Mouse (Mus musculus): ENCODE data around the gene Sfxn2. TPM values are rescaled to one million over a fixed set of nuclear protein-coding genes. Genes with fewer than 3 reads are reported as not detected.

The Sfxn2 gene
- polyA plus RNA-seq, 1 experiment: 8.1 TPM

DNA sequence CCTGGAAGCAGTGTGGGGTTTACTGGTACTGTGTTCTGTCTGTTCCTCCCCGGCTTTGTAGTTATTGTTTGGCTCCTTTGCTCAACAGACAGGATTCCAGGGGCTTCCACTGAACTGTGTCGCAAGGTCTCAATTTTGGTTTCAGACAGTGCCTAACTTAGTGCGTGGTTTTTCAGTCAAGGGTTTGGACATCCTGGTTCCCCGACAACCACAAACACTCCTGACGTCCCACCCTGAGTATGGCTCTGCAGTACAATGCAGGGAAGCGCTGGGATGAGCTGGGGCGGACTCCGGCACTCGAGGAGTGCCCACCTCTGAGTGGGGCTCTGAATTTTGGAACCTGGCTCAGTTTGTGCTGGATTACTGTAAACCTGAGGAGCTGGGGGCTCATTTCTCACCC is 56.6 kb downstream of the Sfxn2 start:
- DNase-seq (ENCODE audit: low read depth): no peak

DNA sequence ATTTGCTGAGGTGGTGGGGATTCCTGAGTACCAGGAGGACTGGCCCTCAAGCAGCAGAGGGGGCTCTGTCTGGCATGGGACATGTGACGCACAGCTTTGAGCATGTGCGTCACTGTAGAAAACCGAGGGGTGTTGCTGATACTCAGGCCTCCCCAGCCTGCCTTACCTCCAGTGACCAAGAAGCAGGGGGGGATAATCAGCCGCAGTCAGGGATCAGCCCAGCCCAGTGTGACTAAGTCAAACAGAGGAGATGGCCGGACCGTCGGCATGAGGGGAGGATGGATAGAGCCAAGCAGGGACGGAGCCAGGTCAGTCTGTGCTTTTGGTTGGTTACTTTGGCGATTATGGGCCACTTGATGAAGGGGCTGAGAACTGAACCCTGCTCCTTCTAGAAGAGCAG is 58.5 kb downstream of the Sfxn2 start:
- no peak for DNase-seq (ENCODE audit: low read depth)

DNA sequence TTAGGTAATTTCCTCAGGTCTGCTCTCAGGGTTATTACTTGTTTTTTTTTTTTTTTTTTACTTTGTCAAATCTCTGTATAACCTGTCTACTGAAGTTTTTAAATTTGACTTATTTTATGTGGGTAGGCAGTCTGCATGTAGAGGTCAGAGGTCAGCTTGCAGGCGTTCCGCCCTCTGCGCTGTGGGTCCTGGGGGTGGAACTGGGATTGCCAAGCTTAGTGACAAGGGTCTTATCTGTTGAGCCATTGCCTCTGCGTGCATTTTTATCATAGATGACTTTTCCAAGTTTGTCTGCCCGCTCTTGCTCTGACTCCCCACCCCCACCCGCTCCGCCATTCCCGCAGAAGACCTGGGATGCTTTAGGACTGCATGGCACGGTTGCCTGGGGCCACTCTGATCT is 62.6 kb downstream of the Sfxn2 start:
- DNase-seq (ENCODE audit: low read depth): no peak

DNA sequence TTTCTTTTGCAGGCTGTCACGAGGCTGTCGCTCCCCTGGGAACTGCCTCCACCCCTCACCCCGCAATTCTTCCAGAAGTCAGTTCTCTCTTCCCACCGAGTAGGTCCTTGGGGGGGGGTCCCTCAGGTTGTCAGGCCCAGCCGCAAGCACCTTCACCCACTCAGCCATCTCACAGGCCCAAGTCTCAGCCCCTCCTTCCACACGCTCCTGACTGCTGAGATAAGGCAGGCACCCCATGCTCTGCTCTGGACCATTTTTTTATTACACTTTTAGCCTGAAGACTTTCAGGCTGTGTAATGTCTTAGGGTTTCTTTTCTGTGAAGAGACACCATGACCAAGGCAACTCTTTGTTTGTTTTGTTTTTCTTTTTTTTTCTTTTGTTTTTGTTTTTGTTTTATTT is 64.4 kb downstream of the Sfxn2 start:
- DNase-seq (ENCODE audit: low read depth): no peak

DNA sequence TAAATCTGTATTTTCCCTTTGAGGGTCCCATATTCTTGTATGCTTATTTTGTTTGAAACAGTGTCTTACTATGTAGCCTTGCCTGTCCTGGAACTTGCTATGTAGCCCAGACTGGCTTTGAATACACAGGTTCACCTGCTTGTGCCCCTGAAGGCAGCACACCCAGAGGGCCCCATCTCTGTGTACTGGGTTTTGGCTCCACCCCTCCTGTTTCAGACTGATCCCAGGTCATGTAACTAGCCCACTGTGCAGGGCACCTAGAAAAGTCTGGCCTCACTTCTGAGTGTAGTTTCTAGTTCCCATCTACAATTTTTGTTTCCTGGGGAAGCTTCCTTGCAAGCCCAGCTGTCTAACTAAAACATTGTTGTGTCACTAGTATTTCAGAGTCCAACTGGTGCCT is 65.9 kb downstream of the Sfxn2 start:
- no peak for DNase-seq (ENCODE audit: low read depth)

DNA sequence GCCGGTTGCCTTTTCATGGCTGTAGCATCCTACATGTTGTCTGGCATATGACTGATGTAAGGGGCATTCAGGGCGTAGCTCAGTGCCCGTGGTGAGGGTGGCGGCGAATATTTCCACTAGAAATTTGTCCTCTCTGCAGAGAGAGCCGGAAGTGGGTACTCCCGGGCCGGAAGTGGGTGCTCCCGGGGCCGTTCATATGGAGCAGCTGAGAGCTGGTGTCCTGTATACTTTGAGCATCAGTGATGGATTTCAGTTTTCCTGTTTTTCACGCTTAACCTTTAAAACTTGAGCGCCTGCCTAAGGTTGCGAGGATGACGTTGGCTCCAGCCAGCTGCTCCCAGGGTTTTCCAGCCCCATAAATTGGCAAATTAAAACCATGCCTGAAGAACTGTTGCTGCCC is 66.3 kb downstream of the Sfxn2 start:
- no peak for DNase-seq (ENCODE audit: low read depth)

DNA sequence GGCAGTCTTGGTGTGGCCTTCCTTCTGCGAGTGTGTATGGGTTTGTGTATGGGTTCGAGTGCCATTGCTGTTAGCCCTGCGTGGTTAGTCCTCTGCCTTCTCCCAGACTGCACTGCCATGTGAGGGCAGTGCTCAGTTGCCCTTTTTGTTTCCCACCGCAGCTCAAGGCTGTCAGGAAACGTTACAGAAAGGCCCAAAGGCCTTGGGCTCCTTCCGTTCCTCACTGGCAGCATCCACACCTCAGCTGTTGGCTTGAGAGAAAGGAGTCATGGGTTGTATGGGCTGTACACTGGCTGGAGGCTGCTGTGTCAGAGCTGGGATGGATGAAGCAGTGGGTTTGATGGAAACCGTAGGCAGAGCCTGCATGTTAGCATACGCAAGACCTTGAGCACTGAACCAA is 67.6 kb downstream of the Sfxn2 start:
- DNase-seq (ENCODE audit: low read depth): no peak

DNA sequence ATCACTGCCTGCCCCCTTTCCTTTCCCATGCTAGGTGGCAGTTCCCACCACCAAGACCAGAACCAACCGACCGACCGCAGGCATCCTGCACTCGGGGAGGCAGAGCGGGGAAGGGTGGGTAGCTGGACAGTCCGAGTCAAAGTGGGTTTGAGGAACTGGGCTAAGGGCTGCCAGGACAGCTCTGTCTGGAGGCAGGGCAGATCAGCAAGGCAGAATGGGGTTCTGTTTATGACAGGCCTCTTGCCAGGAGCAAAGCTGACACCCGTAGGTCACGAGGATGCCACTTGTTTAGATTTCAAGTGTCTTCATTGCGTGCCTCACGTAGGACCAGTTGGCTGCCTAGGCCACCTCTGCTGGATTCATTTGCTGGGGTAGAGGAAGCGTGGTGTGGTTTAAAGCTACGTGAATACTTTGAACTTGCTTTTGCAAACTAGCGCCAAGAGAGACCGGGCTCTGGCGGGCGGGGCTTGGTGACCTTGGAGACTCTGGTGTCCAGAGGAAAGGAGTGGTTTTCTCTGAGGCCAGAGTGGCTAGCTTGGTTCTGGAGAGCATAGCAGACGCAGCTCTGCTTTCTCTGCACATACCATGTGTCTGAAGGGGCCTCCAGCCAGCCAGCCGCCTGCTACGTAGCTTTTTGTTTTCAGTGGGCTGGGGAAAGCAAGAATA is 68.4 kb downstream of the Sfxn2 start:
- DNase-seq (ENCODE audit: low read depth): no peak

DNA sequence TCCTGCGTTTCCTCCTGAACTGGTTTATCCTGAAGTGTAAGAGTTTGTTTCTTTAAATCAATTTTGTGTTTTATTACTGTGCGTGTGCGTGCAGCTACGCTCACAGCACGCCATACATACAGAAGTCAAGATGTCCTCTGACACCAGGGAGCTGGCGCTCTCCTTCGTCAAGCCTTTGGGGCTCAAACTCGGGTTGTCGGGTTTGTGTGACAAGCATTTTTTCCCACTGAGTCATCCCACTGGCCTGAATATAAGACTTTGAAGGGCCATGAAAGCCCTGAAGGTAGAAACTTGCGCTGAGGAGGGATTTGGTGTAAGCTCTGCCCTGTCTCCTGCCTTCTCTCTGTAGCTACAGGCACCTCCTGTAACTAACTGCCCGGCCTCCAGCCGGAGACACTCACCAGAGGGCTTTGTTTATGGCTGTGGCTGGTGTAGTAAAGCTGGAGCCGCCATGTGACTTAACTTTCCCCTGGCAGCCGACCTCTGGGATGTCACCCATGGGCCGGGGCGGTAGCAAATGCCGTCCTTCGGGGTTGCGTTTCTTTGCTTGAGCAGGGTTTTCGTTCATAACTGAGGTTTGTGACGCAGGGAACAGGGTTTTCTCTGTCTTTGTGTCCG is 69.1 kb downstream of the Sfxn2 start:
- no peak for DNase-seq (ENCODE audit: low read depth)

DNA sequence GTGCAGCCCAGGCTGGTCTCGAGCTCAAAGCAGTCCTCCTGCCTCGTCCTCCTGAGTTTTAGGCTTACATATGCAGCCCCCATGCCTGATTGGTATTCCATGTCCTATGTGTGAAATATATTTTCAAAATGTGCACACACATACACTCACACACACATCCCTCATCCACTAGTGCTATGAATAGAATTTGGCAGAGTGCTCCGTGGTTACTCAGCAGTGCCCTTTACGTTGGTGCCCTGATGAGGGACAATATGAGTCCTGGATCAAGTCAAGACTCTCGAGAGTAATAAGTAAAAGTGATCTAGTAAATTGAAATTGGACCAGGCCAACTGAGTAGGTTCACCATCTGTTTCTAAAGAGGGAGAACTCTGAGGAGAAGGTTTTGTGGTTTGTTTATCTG is 70.1 kb downstream of the Sfxn2 start:
- DNase-seq (ENCODE audit: low read depth): no peak

DNA sequence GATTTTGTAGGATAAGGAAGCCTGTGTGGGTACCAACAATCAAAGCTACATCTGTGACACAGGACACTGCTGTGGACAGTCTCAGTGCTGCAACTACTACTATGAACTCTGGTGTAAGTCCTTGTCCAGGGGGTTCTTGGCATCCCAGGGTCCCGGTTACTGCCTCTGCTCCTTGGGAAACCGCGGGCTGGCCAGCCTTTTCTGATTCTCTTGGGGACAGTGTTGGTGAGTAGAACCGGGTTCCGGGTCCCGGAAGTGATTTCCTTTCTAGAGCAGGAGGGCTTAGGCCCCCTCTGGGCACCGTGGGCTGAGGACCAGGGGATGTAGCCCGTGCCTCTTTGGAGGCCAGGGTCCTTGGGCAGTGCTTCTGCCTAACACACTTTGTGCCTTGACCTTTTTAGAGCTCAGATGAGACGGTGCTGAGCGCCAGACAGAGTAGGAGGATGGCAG is 71.2 kb downstream of the Sfxn2 start:
- no peak for DNase-seq (ENCODE audit: low read depth)

DNA sequence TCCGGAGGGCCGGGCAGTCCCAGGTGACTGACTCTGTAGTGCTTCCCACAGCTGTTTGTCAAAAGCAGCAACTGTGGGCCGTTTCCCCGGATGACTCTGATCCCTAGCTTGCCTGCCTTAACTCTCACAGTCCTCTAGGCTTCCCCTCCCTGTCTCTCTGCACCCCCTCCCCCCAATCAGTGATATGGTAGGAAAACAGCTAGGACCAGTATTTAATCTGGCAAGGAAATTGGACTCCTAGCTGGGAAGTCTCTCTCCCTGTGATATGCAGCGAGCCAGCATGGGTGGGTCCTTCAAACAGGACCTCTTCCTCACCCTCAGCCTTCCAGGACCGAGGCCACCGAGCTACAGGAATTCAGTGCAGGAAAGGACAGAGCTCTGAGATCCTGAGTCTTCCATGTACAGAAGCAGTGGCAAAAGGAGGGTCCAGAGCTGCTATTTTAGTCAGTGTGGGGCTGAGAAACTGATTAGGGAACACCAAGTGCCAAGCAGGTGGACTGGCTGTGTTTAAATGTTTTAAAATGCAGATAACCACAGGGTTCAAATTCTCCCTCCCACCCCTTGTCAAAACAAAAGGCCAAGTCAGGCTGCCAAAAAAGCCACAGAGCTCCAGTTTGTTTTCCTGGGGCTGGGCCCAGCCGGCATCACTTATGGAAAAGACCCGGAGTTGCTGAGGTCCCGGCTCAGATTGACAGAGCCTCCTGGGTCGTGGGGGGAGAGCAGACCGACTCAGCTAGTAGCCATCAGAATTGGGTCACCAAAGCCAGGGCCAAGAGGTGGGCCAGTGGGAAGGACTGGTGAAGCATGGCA is 71.8 kb downstream of the Sfxn2 start:
- DNase-seq (ENCODE audit: low read depth): no peak

DNA sequence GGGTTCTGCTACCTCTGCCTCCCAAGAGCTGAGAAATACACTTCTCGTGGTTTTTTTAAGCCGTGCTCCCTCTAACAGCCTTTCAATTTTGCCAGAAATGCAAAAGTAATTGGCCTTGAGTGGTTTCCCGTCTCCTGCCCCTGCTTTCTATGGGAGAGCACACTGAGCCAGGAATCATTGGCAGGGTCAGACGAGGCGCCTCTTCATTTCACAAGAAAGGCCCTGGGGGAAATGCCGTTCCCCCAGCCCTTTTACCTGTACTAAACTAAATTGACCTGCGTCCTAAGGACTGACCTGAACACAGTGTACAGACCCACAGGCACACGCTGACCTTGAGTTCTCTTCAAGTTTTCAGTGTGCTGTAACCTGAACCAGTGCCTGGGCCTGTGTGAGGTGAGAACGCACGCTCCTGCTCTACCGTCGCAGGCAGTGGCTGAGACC is 72.9 kb downstream of the Sfxn2 start:
- no peak for DNase-seq (ENCODE audit: low read depth)

DNA sequence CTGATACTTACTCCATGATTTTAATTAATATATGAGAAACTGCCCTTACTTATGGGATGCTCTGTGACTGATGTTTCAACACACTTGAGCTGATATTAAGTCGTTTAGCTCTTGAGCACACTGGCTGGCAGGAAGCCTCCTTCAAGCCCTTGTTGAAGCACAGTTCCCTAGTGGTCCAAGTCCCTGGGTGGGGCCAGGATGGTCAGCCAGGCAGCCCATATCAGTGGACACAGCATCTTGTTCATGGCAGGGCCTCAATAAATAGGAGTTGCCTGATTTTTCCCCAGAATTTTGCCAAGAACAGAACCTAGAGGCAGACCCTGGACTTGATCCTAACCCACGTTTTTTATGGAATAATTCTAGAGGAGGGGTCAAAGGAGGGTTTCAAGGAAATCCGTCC is 74.1 kb downstream of the Sfxn2 start:
- DNase-seq (ENCODE audit: low read depth): no peak

Other genes starting within 250 kb of the Sfxn2 start
- 10.3 and 11.1 TPM in 2 replicates for gene Psd, start 246.2 kb upstream of the Sfxn2 start, polyA plus RNA-seq (2012; rRNA removed)
- gene Fbxl15, start 245.2 kb upstream of the Sfxn2 start, polyA plus RNA-seq (2012; rRNA removed): 17.4 and 18.3 TPM in 2 replicates
- gene Cuedc2, start 234.7 kb upstream of the Sfxn2 start, polyA plus RNA-seq (2012; rRNA removed): 76.6 and 81.1 TPM in 2 replicates
- gene Mfsd13a, start 232.2 kb upstream of the Sfxn2 start, polyA plus RNA-seq (2012; rRNA removed): 17.7 and 28.6 TPM in 2 replicates
- 4.1 and 4.5 TPM in 2 replicates for gene 2310034G01Rik, start 223.1 kb upstream of the Sfxn2 start, polyA plus RNA-seq (2012; rRNA removed)
- 108 and 126 TPM in 2 replicates for gene Actr1a, start 177.6 kb upstream of the Sfxn2 start, polyA plus RNA-seq (2012; rRNA removed)
- 23.3 and 24.2 TPM in 2 replicates for gene Sufu, start 176.5 kb upstream of the Sfxn2 start, polyA plus RNA-seq (2012; rRNA removed)
- gene Trim8, start 71.7 kb upstream of the Sfxn2 start, polyA plus RNA-seq (2012; rRNA removed): 22.4 and 36.0 TPM in 2 replicates
- gene Arl3, start 167 bp upstream of the Sfxn2 start, polyA plus RNA-seq (2012; rRNA removed): 31.8 and 38.1 TPM in 2 replicates
- 104 and 142 TPM in 2 replicates for gene Wbp1l, start 25.7 kb downstream of the Sfxn2 start, polyA plus RNA-seq (2012; rRNA removed)
- 23.7 and 32.4 TPM in 2 replicates for gene Cyp17a1, start 99.8 kb downstream of the Sfxn2 start, polyA plus RNA-seq (2012; rRNA removed)
- gene Borcs7, start 116.5 kb downstream of the Sfxn2 start, polyA plus RNA-seq (2012; rRNA removed): 10.4 and 10.7 TPM in 2 replicates
- 8.9 and 9.4 TPM in 2 replicates for gene As3mt, start 134.1 kb downstream of the Sfxn2 start, polyA plus RNA-seq (2012; rRNA removed)
- gene Cnnm2, start 188.2 kb downstream of the Sfxn2 start, polyA plus RNA-seq (2012; rRNA removed): 29.9 and 37.1 TPM in 2 replicates